Mouse (Mus musculus) lung, embryonic 16.5 days (tissue): ENCODE measurements around the gene Pip5k1c. TPM values are rescaled to one million over a fixed set of nuclear protein-coding genes. Genes with fewer than 3 reads are reported as not detected.

ENCODE experiments used
- ATAC-seq: fragments of 200-750 bp; cut with Nextera tagmentation; 2 replicates; pipeline ENCODE4 v1.8.0; 2017; ENCODE audit warnings: low read depth, mild to moderate bottlenecking, moderate library complexity
- H3K27ac ChIP-seq: fragments of 300-500 bp; sonication (generic); 2 replicates; pipeline ENCODE4 v1.5.1; 2014; ENCODE audit warnings: mild to moderate bottlenecking, control low read depth, low read length
- H3K27me3 ChIP-seq: fragments of 300-500 bp; sonication (generic); 2 replicates; pipeline ENCODE4 v1.6.1; 2014; ENCODE audit warnings: low read depth, low read length, mixed read lengths; ENCODE audit not compliant: control insufficient read depth, insufficient read depth
- H3K36me3 ChIP-seq: fragments of 300-500 bp; sonication (generic); 2 replicates; pipeline ENCODE4 v1.6.1; 2014; ENCODE audit warnings: low read length; ENCODE audit not compliant: control insufficient read depth, insufficient read depth
- H3K4me1 ChIP-seq: fragments of 300-500 bp; sonication (generic); replicated peaks from 2 replicates; pipeline ENCODE4 v1.6.1; 2014; ENCODE audit warnings: low read length, mixed read lengths; ENCODE audit not compliant: control insufficient read depth, insufficient read depth
- H3K4me2 ChIP-seq: fragments of 300-500 bp; sonication (generic); 2 replicates; pipeline ENCODE4 v1.6.1; 2014; ENCODE audit warnings: low read depth, low read length, control low read depth
- H3K4me3 ChIP-seq: fragments of 300-500 bp; sonication (generic); 2 replicates; pipeline ENCODE4 v1.5.1; 2014; ENCODE audit warnings: mild to moderate bottlenecking, low read length, control low read depth
- H3K9ac ChIP-seq: fragments of 300-500 bp; sonication (generic); 2 replicates; pipeline ENCODE4 v1.6.1; 2014; ENCODE audit warnings: low read length, control low read depth
- H3K9me3 ChIP-seq: fragments of 300-500 bp; sonication (generic); 2 replicates; pipeline ENCODE4 v1.6.1; 2016; ENCODE audit warnings: low read length; ENCODE audit not compliant: control insufficient read depth
- WGBS: fragments of 180-500 bp; shearing (Covaris S2); extraction: QIAGEN DNeasy Blood & Tissue Kit; methylation state at CpG from one replicate; pipeline ENCODE4 v1.1.7; 2014; 5-methylcytosine and 5-hydroxymethylcytosine counted together
- polyA plus RNA-seq: library from polyadenylated mRNA; unstranded; fragments of >200 nt; fragmentation: Nextera tagmentation; extraction: Ambion mirVana; gene quantifications from 2 replicates; pipeline ENCODE4 v1.2.1, GENCODE M21; 2015

Gene Pip5k1c
- polyA plus RNA-seq, 1 experiment from 2014 or later: 43.1 TPM

DNA sequence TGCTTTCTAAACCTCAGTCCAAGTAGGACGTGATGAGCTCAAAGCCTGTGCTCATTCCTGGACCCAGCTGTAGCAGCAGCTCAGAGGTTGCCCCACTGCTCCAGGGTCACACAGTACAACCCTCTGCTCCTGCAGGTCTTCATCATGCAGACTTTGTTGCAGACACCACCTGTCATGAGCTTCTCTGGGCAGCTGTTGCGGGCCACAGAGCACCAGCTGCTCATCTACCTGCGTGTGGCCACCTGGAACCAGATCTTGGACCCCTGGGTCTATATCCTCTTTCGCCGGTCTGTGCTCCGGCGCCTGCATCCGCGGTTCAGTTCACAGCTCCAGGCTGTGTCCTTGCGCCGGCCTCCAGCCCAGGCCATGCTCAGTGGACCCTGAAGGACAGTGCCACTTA, 41.6 kb downstream of the Pip5k1c start:
- peaks cover 35% of the 10 kb centered on the region for H3K4me1 ChIP-seq
- ATAC-seq: no peak
- no peak overlapping the region for H3K4me2 ChIP-seq
- peaks cover 5% of the 10 kb centered on the region for H3K27me3 ChIP-seq
- no peaks in the 10 kb centered on the region for H3K9me3 ChIP-seq
- peak overlapping the region; percentile 97 for H3K27ac ChIP-seq
- H3K4me3 ChIP-seq: no peak overlapping the region
- H3K36me3 ChIP-seq: no peaks in the 10 kb centered on the region
- H3K9ac ChIP-seq: peak overlapping the region; percentile 58
- 76% methylated on average over 11 of the region's 11 CpGs for WGBS

DNA sequence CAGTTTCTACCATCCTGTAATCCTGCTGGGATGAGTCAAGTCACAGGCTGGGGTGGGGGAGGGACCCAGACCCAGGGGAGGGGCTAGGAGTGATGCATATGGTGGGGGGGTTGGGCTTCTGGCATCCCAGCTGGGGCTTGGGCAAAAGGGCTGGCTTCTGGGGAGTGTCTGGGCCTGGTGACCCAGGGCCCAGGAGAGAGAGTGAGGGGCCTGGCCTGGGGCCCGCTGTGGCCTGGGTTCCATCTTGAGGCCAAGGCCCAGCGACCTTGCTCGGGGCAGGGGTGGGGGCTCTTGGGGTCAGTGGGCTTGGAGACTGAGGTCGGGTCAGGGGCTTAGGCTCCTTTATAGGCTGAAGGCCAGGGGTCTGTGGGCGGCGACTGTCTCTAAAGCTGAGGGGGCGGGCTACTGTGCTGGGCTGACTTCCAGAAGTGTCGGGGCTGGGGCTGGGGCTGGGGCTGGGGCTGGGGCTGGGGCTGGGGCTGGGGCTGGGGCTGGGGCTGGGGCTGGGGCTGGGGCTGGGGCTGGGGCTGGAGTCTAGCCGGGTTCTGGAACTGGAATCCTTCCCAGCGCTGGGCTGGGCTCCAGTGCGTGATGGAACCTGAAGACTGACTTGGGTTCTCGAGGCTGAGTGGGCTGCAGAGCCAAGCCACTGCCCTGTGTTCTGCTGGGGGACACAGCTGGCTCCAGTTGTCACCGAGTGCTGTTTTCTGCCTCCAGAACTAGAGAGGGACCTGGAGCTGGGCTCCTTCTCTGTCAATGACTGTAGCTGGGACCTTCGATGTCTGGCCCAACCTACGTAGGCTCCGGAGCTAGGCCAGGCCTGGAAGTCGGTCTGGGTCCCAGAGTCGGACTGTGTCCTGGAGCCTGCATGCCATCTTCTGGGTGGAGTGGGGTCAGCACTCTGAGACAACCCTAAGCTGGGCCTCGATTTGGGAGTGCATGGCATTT, 42.9 kb downstream of the Pip5k1c start:
- Histone ChIP-seq H3K9me3 (no peaks in the 10 kb centered on the region), H3K27ac (peak overlapping the region; percentile 97), H3K4me1 (peaks cover 24% of the 10 kb centered on the region), H3K4me2 (peak overlapping the region; percentile 43), H3K27me3 (peaks cover 5% of the 10 kb centered on the region), H3K4me3 (no peak overlapping the region), H3K9ac (peak overlapping the region; percentile 58), H3K36me3 (no peaks in the 10 kb centered on the region)
- ATAC-seq: peak; percentile 80
- WGBS: 33% methylated on average over 17 of the region's 19 CpGs

DNA sequence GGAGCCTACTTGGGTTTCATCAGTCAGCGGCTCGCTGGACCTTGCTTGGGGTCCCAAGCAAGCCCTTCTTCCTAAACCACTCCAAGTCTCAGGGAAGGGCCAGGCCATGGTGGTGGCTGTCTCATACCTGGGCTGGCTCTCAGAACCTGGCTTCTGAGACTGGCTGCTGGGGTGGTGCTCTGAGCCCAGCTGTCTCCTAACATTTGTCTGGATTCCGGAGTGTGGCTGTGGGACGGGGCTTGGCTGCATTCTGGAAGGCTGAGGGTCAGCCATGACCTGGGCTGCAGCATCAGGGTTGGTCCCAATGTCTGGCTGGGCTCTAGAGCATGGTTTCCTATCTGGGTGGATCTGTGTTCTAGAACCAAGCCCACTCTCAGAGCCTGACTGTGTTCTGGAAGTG, 43.8 kb downstream of the Pip5k1c start:
- H3K27me3 ChIP-seq: peaks cover 10% of the 10 kb centered on the region
- no peaks in the 10 kb centered on the region for H3K36me3 ChIP-seq
- WGBS: 92% methylated on average over 4 of the region's 4 CpGs
- ATAC-seq: no peak
- peak overlapping the region; percentile 97 for H3K27ac ChIP-seq
- peaks cover 22% of the 10 kb centered on the region for H3K4me1 ChIP-seq
- no peak overlapping the region for H3K4me3 ChIP-seq
- H3K9ac ChIP-seq: 0 out of 2 replicates have a peak overlapping the region, but pooled peaks have one; percentile 45
- peak overlapping the region; percentile 14; the same call in 1 of the 2 replicates for H3K4me2 ChIP-seq
- no peaks in the 10 kb centered on the region for H3K9me3 ChIP-seq

DNA sequence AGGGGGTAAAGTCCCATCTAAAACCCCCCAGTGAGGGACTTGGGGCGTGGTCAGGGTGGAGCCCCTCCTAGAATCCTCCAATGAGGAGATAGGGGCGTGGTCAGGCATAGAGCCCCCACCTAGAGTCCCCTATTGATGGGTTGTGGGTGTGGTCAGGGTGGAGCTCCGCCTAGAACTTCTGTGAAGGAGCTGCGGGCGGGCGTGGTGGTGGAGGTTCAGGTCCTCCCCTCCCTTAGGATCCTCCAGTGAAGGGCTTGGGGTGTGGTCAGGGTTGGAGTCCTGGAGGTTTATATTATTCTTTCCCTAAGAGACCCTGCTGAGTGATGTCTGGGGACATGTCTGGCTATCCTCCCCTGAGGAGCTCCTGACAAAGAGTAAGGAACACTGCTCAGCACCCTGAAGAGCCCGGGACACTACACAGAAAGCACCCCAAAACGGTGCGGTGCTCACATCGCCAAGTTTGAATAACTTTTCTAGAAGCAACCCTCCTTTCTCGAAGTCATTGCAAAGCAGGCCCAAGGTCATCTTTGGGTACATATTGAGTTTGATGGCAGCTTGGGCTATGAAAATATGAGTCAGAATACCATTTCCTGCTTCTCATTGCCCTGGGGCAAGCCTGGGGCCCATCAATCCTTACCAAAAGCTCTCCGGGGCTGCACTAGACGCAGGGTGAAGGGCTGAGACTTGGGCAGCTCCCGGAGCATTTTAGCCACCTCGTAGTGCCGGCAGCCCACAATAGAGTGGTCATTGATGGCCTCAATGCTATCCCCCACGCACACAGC, 48.0 kb downstream of the Pip5k1c start:
- peaks cover 36% of the 10 kb centered on the region for H3K27me3 ChIP-seq

DNA sequence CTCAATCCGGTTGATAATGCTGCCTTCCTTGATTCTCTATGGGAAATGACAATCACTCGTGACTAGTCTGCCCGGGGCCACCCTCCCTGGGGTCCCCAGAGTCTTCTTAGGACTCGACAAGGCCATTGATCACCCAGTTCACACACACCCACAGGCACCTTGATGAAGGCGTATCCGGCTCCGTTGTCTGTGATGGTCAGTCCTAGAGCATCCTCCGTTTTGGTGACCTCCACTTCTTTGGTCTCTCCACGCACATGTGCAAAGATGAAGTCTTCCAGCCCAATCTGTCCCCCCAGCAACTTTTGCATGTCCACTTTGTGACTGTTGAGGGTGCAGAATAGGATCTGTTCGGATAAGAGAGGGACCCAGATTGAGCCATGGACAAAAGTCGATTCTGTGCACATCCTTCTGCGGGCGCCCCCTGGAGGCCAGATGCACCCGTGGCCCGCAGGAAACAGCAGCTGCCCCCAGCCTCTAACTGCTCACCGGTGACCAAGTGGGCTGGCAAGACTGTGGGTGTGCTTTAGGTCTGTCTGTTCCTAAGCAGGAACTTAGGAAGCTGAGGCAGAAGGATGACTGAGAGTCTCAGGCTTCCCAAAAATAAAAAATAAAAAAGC, 48.7 kb downstream of the Pip5k1c start:
- Histone ChIP-seq H3K4me1 (peaks cover 14% of the 10 kb centered on the region), H3K4me2 (no peak overlapping the region; the same call in 1 of the 2 replicates), H3K9ac (no peak overlapping the region), H3K4me3 (no peak overlapping the region), H3K27ac (no peak overlapping the region), H3K36me3 (0 out of 2 replicates have a peak, but pooled peaks cover 3% of the 10 kb centered on the region), H3K27me3 (peaks cover 36% of the 10 kb centered on the region), H3K9me3 (no peaks in the 10 kb centered on the region)
- peak; percentile 32; the same call in 1 of the 2 replicates for ATAC-seq
- WGBS: 33% methylated on average over 16 of the region's 16 CpGs

More for the DNA sequence above, 48.0 kb downstream of the Pip5k1c start:
- H3K4me2 ChIP-seq: no peak overlapping the region
- H3K36me3 ChIP-seq: 0 out of 2 replicates have a peak, but pooled peaks cover 2% of the 10 kb centered on the region
- 45% methylated on average over 17 of the region's 17 CpGs for WGBS
- H3K4me1 ChIP-seq: peaks cover 16% of the 10 kb centered on the region
- no peak overlapping the region for H3K9ac ChIP-seq
- no peaks in the 10 kb centered on the region for H3K9me3 ChIP-seq
- ATAC-seq: no peak
- H3K4me3 ChIP-seq: no peak overlapping the region
- H3K27ac ChIP-seq: no peak overlapping the region

DNA sequence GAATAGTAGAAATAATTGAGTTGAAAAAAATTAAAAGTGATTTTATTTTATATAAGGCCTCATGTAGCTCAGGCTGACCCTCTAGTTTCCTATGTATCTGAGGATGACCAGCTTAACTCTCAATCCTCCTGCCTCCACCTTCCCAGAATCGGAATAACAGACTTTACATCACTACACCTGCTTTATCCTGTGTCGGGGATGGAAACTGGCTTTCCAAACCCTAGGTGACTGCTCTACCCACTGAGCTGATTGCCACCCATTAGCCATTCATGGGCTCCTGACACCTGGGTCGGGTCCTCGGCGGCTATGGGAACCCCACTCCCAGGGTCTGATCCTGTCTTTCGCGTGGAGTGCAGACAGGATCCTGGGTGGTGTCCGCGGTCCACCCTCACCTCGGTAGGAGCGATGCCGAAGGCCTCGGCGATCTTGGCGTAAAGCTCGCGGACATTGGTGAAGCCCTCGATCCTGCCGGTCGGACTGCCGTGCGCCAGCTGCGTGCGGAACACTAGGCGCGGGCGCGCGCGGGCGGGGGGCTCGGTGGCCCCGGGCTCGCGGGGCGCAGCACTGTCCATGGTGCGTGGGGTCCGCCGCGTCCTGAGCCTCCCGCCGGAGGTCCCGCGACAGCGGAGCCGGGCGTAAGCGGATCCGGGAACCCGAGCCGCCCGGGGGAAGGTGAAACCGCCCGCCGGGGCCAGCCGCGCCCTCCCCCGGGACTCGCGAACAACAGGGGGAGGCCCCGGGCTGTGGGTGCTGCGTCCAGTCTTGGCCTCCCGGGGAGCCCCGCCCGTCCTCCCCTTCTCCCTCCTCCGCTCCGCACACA, 50.1 kb downstream of the Pip5k1c start, which contains the start of gene Gipc3:
Gene Gipc3 (minus strand): TSS at position 581 of the 820 bp plus-strand sequence.
- 5% methylated on average over 50 of the region's 67 CpGs for WGBS
- 0 out of 2 replicates have a peak, but pooled peaks have one; percentile 11 for ATAC-seq
- Histone ChIP-seq H3K27me3 (peaks cover 36% of the 10 kb centered on the region), H3K4me2 (peak within 1 kb of the TSS; percentile 90), H3K4me3 (peak within 1 kb of the TSS; percentile 56), H3K9ac (peak within 1 kb of the TSS; percentile 72), H3K9me3 (no peaks in the 10 kb centered on the region), H3K27ac (no peak within 1 kb of the TSS), H3K4me1 (peaks cover 23% of the 10 kb centered on the region), H3K36me3 (peaks cover 7% of the 10 kb centered on the region)

DNA sequence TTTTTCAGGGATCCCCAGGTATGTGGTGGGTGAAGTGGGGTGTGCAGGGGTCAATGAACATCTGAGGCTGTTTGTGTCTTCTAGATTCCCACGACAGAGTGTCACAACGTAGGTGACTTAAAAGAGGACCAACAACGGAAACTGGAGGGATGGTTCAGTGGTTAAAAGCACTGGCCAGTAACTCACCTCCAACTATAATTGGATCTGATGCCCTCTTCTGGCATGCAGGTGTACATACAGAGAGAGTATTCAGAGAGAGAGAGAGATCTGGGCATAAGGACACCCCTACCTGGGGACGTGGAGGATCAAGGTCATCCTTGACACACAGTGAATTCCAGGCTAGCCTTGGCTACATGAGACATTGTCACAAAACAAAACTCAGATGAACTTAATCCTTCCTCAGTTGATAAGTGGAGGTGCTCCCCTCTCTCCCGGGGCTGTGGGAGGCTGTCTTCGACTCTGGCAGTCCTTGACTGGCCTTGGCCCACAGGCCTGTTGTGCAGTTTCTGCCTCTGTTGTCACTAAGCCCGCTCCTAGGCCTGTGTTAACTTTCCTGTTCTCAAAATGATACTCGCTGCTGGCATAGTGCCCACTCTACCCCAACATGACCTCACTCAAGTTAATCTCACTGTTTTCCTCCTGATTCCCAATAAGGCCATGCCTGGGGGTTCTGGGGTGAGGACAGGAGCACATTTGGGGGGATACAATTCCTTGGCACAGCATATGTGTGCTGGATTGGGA, 51.8 kb downstream of the Pip5k1c start:
- H3K27ac ChIP-seq: no peak overlapping the region
- peaks cover 36% of the 10 kb centered on the region for H3K27me3 ChIP-seq
- peaks cover 9% of the 10 kb centered on the region for H3K36me3 ChIP-seq
- 41% methylated on average over 8 of the region's 8 CpGs for WGBS
- H3K9ac ChIP-seq: no peak overlapping the region
- ATAC-seq: no peak
- H3K9me3 ChIP-seq: no peaks in the 10 kb centered on the region
- H3K4me3 ChIP-seq: no peak overlapping the region
- peaks cover 33% of the 10 kb centered on the region for H3K4me1 ChIP-seq
- H3K4me2 ChIP-seq: no peak overlapping the region

DNA sequence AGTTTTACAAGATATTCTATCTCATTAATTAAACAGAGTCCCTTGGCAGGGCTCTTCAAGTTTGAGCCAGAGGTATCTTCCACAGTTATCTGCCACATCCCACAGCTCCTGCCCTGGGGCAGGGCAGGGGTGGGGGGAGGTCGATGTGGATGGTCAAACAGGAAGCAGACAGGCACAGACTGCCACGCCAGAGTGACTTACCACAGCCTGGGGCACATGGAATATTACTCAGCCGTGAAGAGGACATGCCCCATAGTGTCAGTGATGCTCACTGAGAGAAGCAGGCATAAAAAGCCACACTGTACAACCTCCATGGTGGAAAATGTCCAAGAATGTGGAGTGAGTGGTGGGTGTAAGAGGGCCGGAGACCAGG, 52.4 kb downstream of the Pip5k1c start:
- Histone ChIP-seq H3K4me2 (no peak overlapping the region), H3K36me3 (peaks cover 9% of the 10 kb centered on the region), H3K4me3 (no peak overlapping the region), H3K4me1 (peaks cover 34% of the 10 kb centered on the region), H3K9ac (no peak overlapping the region), H3K9me3 (no peaks in the 10 kb centered on the region), H3K27ac (no peak overlapping the region), H3K27me3 (peaks cover 36% of the 10 kb centered on the region)
- no peak for ATAC-seq
- WGBS: 82% methylated on average over 4 of the region's 4 CpGs
